Mouse (Mus musculus) forebrain, embryonic 12.5 days (tissue): ENCODE results near the gene Soat1. TPM values are rescaled to one million over a fixed set of nuclear protein-coding genes. Genes with fewer than 3 reads are reported as not detected.

ENCODE experiments used
- ATAC-seq: fragments of 200-750 bp; cut with Nextera tagmentation; 2 replicates; pipeline ENCODE4 v1.8.0; 2017; ENCODE audit warnings: moderate TSS enrichment; ENCODE audit not compliant: low FRiP score
- H3K27ac ChIP-seq: fragments of 300-500 bp; sonication (generic); 2 replicates; pipeline ENCODE4 v1.5.1; 2016; ENCODE audit warnings: mild to moderate bottlenecking
- H3K27me3 ChIP-seq: fragments of 300-500 bp; sonication (generic); 2 replicates; pipeline ENCODE4 v1.6.1; 2016; ENCODE audit warnings: mild to moderate bottlenecking
- H3K36me3 ChIP-seq: fragments of 300-500 bp; sonication (generic); replicated peaks from 2 replicates; pipeline ENCODE4 v1.6.1; 2016; ENCODE audit warnings: mild to moderate bottlenecking
- H3K4me1 ChIP-seq: fragments of 300-500 bp; sonication (generic); 2 replicates; pipeline ENCODE4 v1.6.1; 2016
- H3K4me2 ChIP-seq: fragments of 300-500 bp; sonication (generic); 2 replicates; pipeline ENCODE4 v1.6.1; 2016; ENCODE audit warnings: mild to moderate bottlenecking, moderate library complexity
- H3K4me3 ChIP-seq: fragments of 300-500 bp; sonication (generic); replicated peaks from 2 replicates; pipeline ENCODE4 v1.5.1; 2016; ENCODE audit warnings: mild to moderate bottlenecking
- H3K9ac ChIP-seq: fragments of 300-500 bp; sonication (generic); 2 replicates; pipeline ENCODE4 v1.6.1; 2016; ENCODE audit warnings: mild to moderate bottlenecking
- H3K9me3 ChIP-seq: fragments of 300-500 bp; sonication (generic); 2 replicates; pipeline ENCODE4 v1.6.1; 2016
- WGBS: fragments of 180-500 bp; shearing (Covaris S2); methylation state at CpG from one replicate; pipeline ENCODE4 v1.1.7; 2016; 5-methylcytosine and 5-hydroxymethylcytosine counted together
- polyA plus RNA-seq: library from polyadenylated mRNA; unstranded; fragments of >200 nt; fragmentation: Nextera tagmentation; extraction: Ambion mirVana; gene quantifications from 2 replicates; pipeline ENCODE4 v1.2.1, GENCODE M21; 2016

Soat1 gene
- polyA plus RNA-seq, 1 experiment from 2014 or later, result 17.6 TPM

GRCm38 (mm10) chr1:156481826-156482225 lies 7.7 kb upstream of the Soat1 start:
- Histone ChIP-seq H3K4me2 (no peak overlapping the region), H3K27me3 (no peaks in the 10 kb centered on the region), H3K9ac (no peak overlapping the region), H3K9me3 (no peaks in the 10 kb centered on the region), H3K4me1 (no peaks in the 10 kb centered on the region), H3K27ac (no peak overlapping the region), H3K4me3 (no peak overlapping the region), H3K36me3 (no peaks in the 10 kb centered on the region)
- ATAC-seq, result no peak
- 86% methylated on average over 3 of the region's 3 CpGs for WGBS

GRCm38 (mm10) chr1:156476535-156476934 lies 2.4 kb upstream of the Soat1 start:
- no peak overlapping the region for H3K9ac ChIP-seq
- H3K4me1 ChIP-seq, result peaks cover 11% of the 10 kb centered on the region
- 28% methylated on average over 7 of the region's 7 CpGs for WGBS
- ATAC-seq, result no peak
- H3K27me3 ChIP-seq, result 0 out of 2 replicates have a peak, but pooled peaks cover 4% of the 10 kb centered on the region
- H3K4me2 ChIP-seq, result no peak overlapping the region
- no peak overlapping the region for H3K4me3 ChIP-seq
- no peaks in the 10 kb centered on the region for H3K36me3 ChIP-seq
- no peak overlapping the region for H3K27ac ChIP-seq
- H3K9me3 ChIP-seq, result no peaks in the 10 kb centered on the region

- no peak overlapping the region for H3K9ac ChIP-seq
- H3K36me3 ChIP-seq, result no peaks in the 10 kb centered on the region
- no peak for ATAC-seq
- no peak overlapping the region for H3K4me2 ChIP-seq
- 0 out of 2 replicates have a peak, but pooled peaks cover 4% of the 10 kb centered on the region for H3K27me3 ChIP-seq
- H3K4me1 ChIP-seq, result peaks cover 11% of the 10 kb centered on the region
- 26% methylated on average over 2 of the region's 2 CpGs for WGBS
- no peaks in the 10 kb centered on the region for H3K9me3 ChIP-seq
- no peak overlapping the region for H3K27ac ChIP-seq
- no peak overlapping the region for H3K4me3 ChIP-seq
Observed at GRCm38 (mm10) chr1:156476016-156476415, 1.9 kb upstream of the Soat1 start.

GRCm38 (mm10) chr1:156474854-156475253 lies 723 bp upstream of the Soat1 start:
- Histone ChIP-seq H3K9me3 (no peaks in the 10 kb centered on the region), H3K9ac (no peak overlapping the region), H3K36me3 (0 out of 2 replicates have a peak, but pooled peaks cover 2% of the 10 kb centered on the region), H3K4me3 (no peak overlapping the region), H3K27ac (no peak overlapping the region), H3K27me3 (0 out of 2 replicates have a peak, but pooled peaks cover 4% of the 10 kb centered on the region), H3K4me1 (peaks cover 16% of the 10 kb centered on the region), H3K4me2 (no peak overlapping the region)
- WGBS, result 8% methylated on average over 3 of the region's 3 CpGs
- no peak for ATAC-seq

- Histone ChIP-seq H3K4me1 (peaks cover 16% of the 10 kb centered on the region), H3K27me3 (0 out of 2 replicates have a peak, but pooled peaks cover 4% of the 10 kb centered on the region), H3K27ac (0 out of 2 replicates have a peak overlapping the region, but pooled peaks have one; percentile 8), H3K4me2 (peak overlapping the region; percentile 74), H3K4me3 (peak overlapping the region; percentile 81), H3K9me3 (0 out of 2 replicates have a peak, but pooled peaks cover 4% of the 10 kb centered on the region), H3K36me3 (peaks cover 5% of the 10 kb centered on the region; the same call in 1 of the 2 replicates), H3K9ac (peak overlapping the region; percentile 40; the same call in 1 of the 2 replicates)
- WGBS, result 3% methylated on average over 11 of the region's 11 CpGs
- ATAC-seq, result no peak
Observed at GRCm38 (mm10) chr1:156473003-156473402, 1.1 kb downstream of the Soat1 start.

GRCm38 (mm10) chr1:156471955-156472354 lies 2.2 kb downstream of the Soat1 start:
- Histone ChIP-seq H3K27ac (no peak overlapping the region), H3K4me2 (no peak overlapping the region), H3K9me3 (0 out of 2 replicates have a peak, but pooled peaks cover 4% of the 10 kb centered on the region), H3K9ac (no peak overlapping the region), H3K4me1 (peaks cover 16% of the 10 kb centered on the region), H3K36me3 (peaks cover 5% of the 10 kb centered on the region; the same call in 1 of the 2 replicates), H3K4me3 (no peak overlapping the region), H3K27me3 (0 out of 2 replicates have a peak, but pooled peaks cover 4% of the 10 kb centered on the region)
- no peak for ATAC-seq
- 86% methylated on average over 7 of the region's 7 CpGs for WGBS

- Histone ChIP-seq H3K4me2 (no peak overlapping the region), H3K9me3 (0 out of 2 replicates have a peak, but pooled peaks cover 6% of the 10 kb centered on the region), H3K27ac (no peak overlapping the region), H3K4me3 (no peak overlapping the region), H3K36me3 (peaks cover 13% of the 10 kb centered on the region), H3K4me1 (peaks cover 14% of the 10 kb centered on the region), H3K27me3 (0 out of 2 replicates have a peak, but pooled peaks cover 4% of the 10 kb centered on the region), H3K9ac (no peak overlapping the region)
- WGBS, result 91% methylated on average over 3 of the region's 3 CpGs
- no peak for ATAC-seq
Observed at GRCm38 (mm10) chr1:156471071-156471470, 3.1 kb downstream of the Soat1 start.

GRCm38 (mm10) chr1:156470557-156470956 lies 3.6 kb downstream of the Soat1 start:
- WGBS, result 85% methylated on average over 7 of the region's 7 CpGs
- no peak overlapping the region for H3K4me2 ChIP-seq
- H3K27ac ChIP-seq, result no peak overlapping the region
- no peak overlapping the region for H3K4me3 ChIP-seq
- peaks cover 18% of the 10 kb centered on the region for H3K36me3 ChIP-seq
- 0 out of 2 replicates have a peak, but pooled peaks cover 8% of the 10 kb centered on the region for H3K9me3 ChIP-seq
- H3K4me1 ChIP-seq, result peaks cover 13% of the 10 kb centered on the region
- no peak overlapping the region for H3K9ac ChIP-seq
- 0 out of 2 replicates have a peak, but pooled peaks cover 4% of the 10 kb centered on the region for H3K27me3 ChIP-seq
- ATAC-seq, result no peak

- Histone ChIP-seq H3K4me1 (peaks cover 13% of the 10 kb centered on the region), H3K4me3 (no peak overlapping the region), H3K9me3 (0 out of 2 replicates have a peak, but pooled peaks cover 8% of the 10 kb centered on the region), H3K27ac (no peak overlapping the region), H3K4me2 (no peak overlapping the region), H3K27me3 (no peaks in the 10 kb centered on the region), H3K9ac (no peak overlapping the region), H3K36me3 (peaks cover 21% of the 10 kb centered on the region)
- no peak for ATAC-seq
- WGBS, result 81% methylated on average over 3 of the region's 3 CpGs
Observed at GRCm38 (mm10) chr1:156468576-156468975, 5.6 kb downstream of the Soat1 start.

- Histone ChIP-seq H3K4me2 (no peak overlapping the region), H3K27me3 (no peaks in the 10 kb centered on the region), H3K36me3 (peaks cover 23% of the 10 kb centered on the region), H3K27ac (no peak overlapping the region), H3K9me3 (0 out of 2 replicates have a peak, but pooled peaks cover 8% of the 10 kb centered on the region), H3K4me1 (peaks cover 6% of the 10 kb centered on the region), H3K9ac (no peak overlapping the region), H3K4me3 (no peak overlapping the region)
- ATAC-seq, result no peak
- WGBS, result 86% methylated on average over 12 of the region's 12 CpGs
Observed at GRCm38 (mm10) chr1:156467655-156468255, 6.4 kb downstream of the Soat1 start.

GRCm38 (mm10) chr1:156464963-156465362 lies 9.2 kb downstream of the Soat1 start:
- Histone ChIP-seq H3K27ac (no peak overlapping the region), H3K36me3 (peaks cover 22% of the 10 kb centered on the region), H3K27me3 (no peaks in the 10 kb centered on the region), H3K9me3 (0 out of 2 replicates have a peak, but pooled peaks cover 8% of the 10 kb centered on the region), H3K4me3 (no peak overlapping the region), H3K9ac (no peak overlapping the region), H3K4me1 (no peaks in the 10 kb centered on the region), H3K4me2 (no peak overlapping the region)
- ATAC-seq, result no peak
- 85% methylated on average over 9 of the region's 9 CpGs for whole genome bisulfite sequencing

GRCm38 (mm10) chr1:156463981-156464853 lies 9.9 kb downstream of the Soat1 start:
- WGBS, result 88% methylated on average over 8 of the region's 8 CpGs
- H3K27me3 ChIP-seq, result no peaks in the 10 kb centered on the region
- no peaks in the 10 kb centered on the region for H3K4me1 ChIP-seq
- H3K9ac ChIP-seq, result no peak overlapping the region
- no peak overlapping the region for H3K4me2 ChIP-seq
- ATAC-seq, result no peak
- peaks cover 17% of the 10 kb centered on the region for H3K36me3 ChIP-seq
- H3K4me3 ChIP-seq, result no peak overlapping the region
- H3K9me3 ChIP-seq, result 0 out of 2 replicates have a peak, but pooled peaks cover 7% of the 10 kb centered on the region
- no peak overlapping the region for H3K27ac ChIP-seq
